Mouse (Mus musculus) MEL (cell line): ENCODE data around the gene Nmrk1. TPM values are rescaled to one million over a fixed set of nuclear protein-coding genes. Genes with fewer than 3 reads are reported as not detected.

Experiments used
- DNase-seq: peaks from one replicate; pipeline ENCODE4 v3.0.0; 2011; ENCODE audit warnings: low read depth, low spot score
- H3K27ac ChIP-seq: 2 replicates; pipeline ENCODE4 v1.5.1; 2012; ENCODE audit warnings: low read depth, mild to moderate bottlenecking, control low read depth, low read length, moderate library complexity; ENCODE audit not compliant: control insufficient read depth
- H3K27me3 ChIP-seq, 2 experiments: fragments of 150-350 bp in 1 of 2; sonication (generic) in 1 of 2; 2 replicates each; pipeline ENCODE4 v1.6.1; 2012; ENCODE audit warnings: low read length in 2 of 2, mild to moderate bottlenecking in 2 of 2, improper control_type of control experiment in 1 of 2, moderate library complexity in 1 of 2; ENCODE audit not compliant: insufficient read depth in 2 of 2, control insufficient read depth in 1 of 2
- H3K36me3 ChIP-seq, 2 experiments: 2 replicates each; pipeline ENCODE4 v1.6.1; 2012 to 2014; ENCODE audit warnings: low read length in 2 of 2, improper control_type of control experiment in 1 of 2, inconsistent platforms in 1 of 2, mild to moderate bottlenecking in 1 of 2; ENCODE audit not compliant: insufficient read depth in 2 of 2, control insufficient read depth in 1 of 2
- H3K4me1 ChIP-seq, 2 experiments: fragments of 150-350 bp in 1 of 2; sonication (generic) in 1 of 2; 2 replicates each; pipeline ENCODE4 v1.6.1; 2012; ENCODE audit warnings: low read length in 2 of 2, improper control_type of control experiment in 1 of 2, mild to moderate bottlenecking in 1 of 2; ENCODE audit not compliant: insufficient read depth in 2 of 2, control insufficient read depth in 1 of 2
- H3K4me3 ChIP-seq, 2 experiments: fragments of 150-350 bp in 1 of 2; sonication (generic) in 1 of 2; 2 replicates each; pipeline ENCODE4 v1.5.1; 2012; ENCODE audit warnings: low read depth in 2 of 2, low read length in 2 of 2, mild to moderate bottlenecking in 2 of 2, moderate library complexity in 2 of 2, control low read depth in 1 of 2, improper control_type of control experiment in 1 of 2; ENCODE audit not compliant: control insufficient read depth in 1 of 2, insufficient read depth in 1 of 2
- H3K79me2 ChIP-seq: 2 replicates; pipeline ENCODE4 v1.6.1; 2012; ENCODE audit warnings: mild to moderate bottlenecking, low read length, moderate library complexity; ENCODE audit not compliant: control insufficient read depth, poor library complexity, insufficient read depth
- H3K9ac ChIP-seq: 2 replicates; pipeline ENCODE4 v1.6.1; 2012; ENCODE audit warnings: low read depth, mild to moderate bottlenecking, control low read depth, low read length, moderate library complexity; ENCODE audit not compliant: control insufficient read depth, poor library complexity, severe bottlenecking
- H3K9me3 ChIP-seq: fragments of 150-350 bp; sonication (generic); replicated peaks from 2 replicates; pipeline ENCODE4 v1.6.1; 2012; ENCODE audit warnings: mild to moderate bottlenecking, low read length, improper control_type of control experiment, moderate library complexity; ENCODE audit not compliant: insufficient read depth
- BHLHE40 ChIP-seq: IDR thresholded peaks from 2 replicates; pipeline ENCODE4 v1.6.1; 2012; ENCODE audit warnings: low read depth, mild to moderate bottlenecking, inconsistent platforms, low read length, improper control_type of control experiment, borderline replicate concordance
- CHD2 ChIP-seq: IDR thresholded peaks from 2 replicates; pipeline ENCODE4 v1.6.1; 2011; ENCODE audit warnings: low read length, improper control_type of control experiment
- CTCF ChIP-seq, 3 experiments: IDR thresholded peaks in 2 of 3; conservative IDR thresholded peaks in 1 of 3; 2 replicates each; pipeline ENCODE4 v1.5.1; 2011 to 2012; ENCODE audit warnings: low read length in 3 of 3, low read depth in 2 of 3, mild to moderate bottlenecking in 2 of 3, improper control_type of control experiment in 1 of 3, inconsistent platforms in 1 of 3, mixed read lengths in 1 of 3, moderate library complexity in 1 of 3; ENCODE audit not compliant: control insufficient read depth in 1 of 3, insufficient read depth in 1 of 3, poor library complexity in 1 of 3, severe bottlenecking in 1 of 3
- E2F4 ChIP-seq: IDR thresholded peaks from 2 replicates; pipeline ENCODE4 v1.6.1; 2011; ENCODE audit warnings: low read depth, low read length, improper control_type of control experiment, borderline replicate concordance
- EP300 ChIP-seq, 2 experiments: IDR thresholded peaks; 2 replicates each; pipeline ENCODE4 v1.6.1; 2011; ENCODE audit warnings: improper control_type of control experiment in 2 of 2, low read length in 2 of 2, low read depth in 1 of 2, mild to moderate bottlenecking in 1 of 2
- ETS1 ChIP-seq: IDR thresholded peaks from 2 replicates; pipeline ENCODE4 v1.6.1; 2012; ENCODE audit warnings: low read depth, mild to moderate bottlenecking, inconsistent platforms, low read length, improper control_type of control experiment, moderate library complexity
- GABPA ChIP-seq: IDR thresholded peaks from 2 replicates; pipeline ENCODE4 v1.6.1; 2012; ENCODE audit warnings: low read depth, mild to moderate bottlenecking, inconsistent platforms, low read length, improper control_type of control experiment, moderate library complexity
- GATA1 ChIP-seq: IDR thresholded peaks from 2 replicates; pipeline ENCODE4 v1.6.1; 2011; ENCODE audit warnings: low read depth, low read length, improper control_type of control experiment
- JUND ChIP-seq: IDR thresholded peaks from 2 replicates; pipeline ENCODE4 v1.6.1; 2011; ENCODE audit warnings: low read depth, mild to moderate bottlenecking, improper control_type of control experiment, low read length
- KAT2A ChIP-seq: conservative IDR thresholded peaks from 2 replicates; pipeline ENCODE4 v1.6.1; 2012; ENCODE audit warnings: low read depth, low read length, improper control_type of control experiment, inconsistent platforms
- MAZ ChIP-seq: IDR thresholded peaks from 2 replicates; pipeline ENCODE4 v1.6.1; 2012; ENCODE audit warnings: low read depth, mild to moderate bottlenecking, inconsistent platforms, low read length, improper control_type of control experiment
- MEF2A ChIP-seq: IDR thresholded peaks from 2 replicates; pipeline ENCODE4 v1.6.1; 2014; ENCODE audit warnings: low read depth, mild to moderate bottlenecking, inconsistent platforms, low read length, improper control_type of control experiment; ENCODE audit not compliant: poor library complexity, insufficient replicate concordance, severe bottlenecking; ENCODE audit errors: extremely low read depth
- MYB ChIP-seq: IDR thresholded peaks from 2 replicates; pipeline ENCODE4 v1.6.1; 2011; ENCODE audit warnings: mild to moderate bottlenecking, low read depth, low read length, improper control_type of control experiment
- MYC ChIP-seq: IDR thresholded peaks from 2 replicates; pipeline ENCODE4 v1.6.1; 2011; ENCODE audit warnings: low read depth, mild to moderate bottlenecking, low read length, improper control_type of control experiment, moderate library complexity
- NELFE ChIP-seq: IDR thresholded peaks from 2 replicates; pipeline ENCODE4 v1.6.1; 2011; ENCODE audit warnings: low read depth, low read length, improper control_type of control experiment
- NRF1 ChIP-seq: IDR thresholded peaks from 2 replicates; pipeline ENCODE4 v1.6.1; 2014; ENCODE audit warnings: low read depth, mild to moderate bottlenecking, inconsistent platforms, low read length, improper control_type of control experiment, moderate library complexity; ENCODE audit not compliant: poor library complexity, insufficient read depth, severe bottlenecking
- POLR2A ChIP-seq, 2 experiments: IDR thresholded peaks; 2 replicates each; pipeline ENCODE4 v1.6.1; 2011 to 2012; ENCODE audit warnings: low read length in 2 of 2, mild to moderate bottlenecking in 2 of 2, control low read depth in 1 of 2, improper control_type of control experiment in 1 of 2, low read depth in 1 of 2, moderate library complexity in 1 of 2; ENCODE audit not compliant: control insufficient read depth in 1 of 2, insufficient read depth in 1 of 2, poor library complexity in 1 of 2
- POLR2AphosphoS2 ChIP-seq: IDR thresholded peaks from 2 replicates; pipeline ENCODE4 v1.6.1; 2011; ENCODE audit warnings: low read length, improper control_type of control experiment
- POLR2AphosphoS5 ChIP-seq: IDR thresholded peaks from 2 replicates; pipeline ENCODE4 v1.6.1; 2012; ENCODE audit warnings: low read depth, borderline replicate concordance, mild to moderate bottlenecking, inconsistent platforms, low read length, moderate library complexity, mixed read lengths
- RCOR1 ChIP-seq: IDR thresholded peaks from 2 replicates; pipeline ENCODE4 v1.6.1; 2012; ENCODE audit warnings: low read depth, mild to moderate bottlenecking, inconsistent platforms, low read length, improper control_type of control experiment
- SIN3A ChIP-seq: IDR thresholded peaks from 2 replicates; pipeline ENCODE4 v1.6.1; 2012; ENCODE audit warnings: low read length, improper control_type of control experiment, inconsistent platforms
- SMC3 ChIP-seq: IDR thresholded peaks from 2 replicates; pipeline ENCODE4 v1.6.1; 2011; ENCODE audit warnings: low read depth, low read length, improper control_type of control experiment
- TCF12 ChIP-seq: IDR thresholded peaks from 2 replicates; pipeline ENCODE4 v1.6.1; 2014; ENCODE audit warnings: low read depth, mild to moderate bottlenecking, inconsistent platforms, low read length, improper control_type of control experiment, moderate library complexity
- UBTF ChIP-seq: IDR thresholded peaks from 2 replicates; pipeline ENCODE4 v1.6.1; 2012; ENCODE audit warnings: low read depth, mild to moderate bottlenecking, inconsistent platforms, low read length, improper control_type of control experiment, moderate library complexity, borderline replicate concordance; ENCODE audit not compliant: insufficient read depth
- USF2 ChIP-seq, 2 experiments: IDR thresholded peaks; 2 replicates each; pipeline ENCODE4 v1.6.1; 2011 to 2012; ENCODE audit warnings: improper control_type of control experiment in 2 of 2, low read length in 2 of 2, borderline replicate concordance in 1 of 2, inconsistent platforms in 1 of 2, low read depth in 1 of 2, mild to moderate bottlenecking in 1 of 2; ENCODE audit not compliant: insufficient read depth in 1 of 2
- ZC3H11A ChIP-seq: IDR thresholded peaks from 2 replicates; pipeline ENCODE4 v1.6.1; 2012; ENCODE audit warnings: low read depth, mild to moderate bottlenecking, inconsistent platforms, low read length, improper control_type of control experiment
- ZKSCAN1 ChIP-seq: IDR thresholded peaks from 2 replicates; pipeline ENCODE4 v1.6.1; 2012; ENCODE audit warnings: low read depth, mild to moderate bottlenecking, inconsistent platforms, low read length, improper control_type of control experiment, moderate library complexity
- ZMIZ1 ChIP-seq: IDR thresholded peaks from 2 replicates; pipeline ENCODE4 v1.6.1; 2012; ENCODE audit warnings: low read depth, mild to moderate bottlenecking, inconsistent platforms, low read length, improper control_type of control experiment, moderate library complexity
- polyA plus RNA-seq, 2 experiments: library from polyadenylated mRNA; stranded (reverse) in 1 of 2; unstranded in 1 of 2; fragments of >175 nt in 1 of 2; fragments of >200 nt in 1 of 2; gene quantifications; 2 replicates each; pipeline versions ENCODE4 v1.2.1 to v1.2.4; 2012; ENCODE audit warnings: low replicate concordance in 2 of 2, low read depth in 1 of 2; ENCODE audit not compliant: insufficient read length in 2 of 2, insufficient read depth in 1 of 2, missing spikeins in 1 of 2
- total RNA-seq: library from RNA; depleted of rRNA; stranded (reverse); fragments of 300-350 nt; gene quantifications from 2 replicates; pipeline ENCODE4 v1.2.3, GENCODE M21; 2012

Nmrk1 gene
- total and polyA plus RNA-seq, 3 experiments: 18.5 to 22.5 TPM; not detected in 1

DNA sequence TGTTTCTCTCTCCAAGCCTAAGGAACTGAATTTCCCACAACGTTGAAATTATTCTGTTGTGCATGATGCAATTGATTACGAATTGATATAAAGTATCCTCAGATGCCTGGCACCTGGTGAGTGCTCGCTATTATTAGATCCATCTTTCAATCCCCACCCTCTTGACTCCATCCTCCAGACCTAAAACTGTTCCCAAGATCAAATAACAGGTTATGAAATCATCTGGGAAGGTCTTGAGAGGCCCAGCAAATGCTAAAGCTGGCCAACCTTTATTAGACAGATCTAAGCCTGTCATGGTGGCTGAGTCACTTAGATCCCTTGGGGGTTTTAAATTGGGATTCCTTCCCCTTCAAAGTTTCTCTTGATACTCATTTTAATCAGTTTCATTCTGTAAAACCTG is 28.7 kb downstream of the Nmrk1 start:
- no peak for DNase-seq
- Histone ChIP-seq H3K9ac (no peak overlapping the region), H3K79me2 (peaks cover 2% of the 10 kb centered on the region; the same call in 1 of the 2 replicates), H3K9me3 (no peaks in the 10 kb centered on the region), H3K4me3 (no peak overlapping the region), H3K36me3 (peaks cover 0 to 13% of the 10 kb centered on the region in 2 experiments; a peak in 2 of 4 replicates), H3K27ac (no peak overlapping the region), H3K4me1 (peaks cover 0 to 8% of the 10 kb centered on the region in 2 experiments; a peak in 2 of 4 replicates), H3K27me3 (no peaks in the 10 kb centered on the region)
- no peak for TF ChIP-seq BHLHE40
- TF ChIP-seq JUND: no peak
- no peak for TF ChIP-seq SMC3
- no peak for TF ChIP-seq CTCF (IDR thresholded peaks at IDR 0.05 in 2 of 3, conservative IDR thresholded peaks at IDR 0.05 in 1 of 3; ENCODE audit: control insufficient read depth in 1 of 3, insufficient read depth in 1 of 3, low read depth in 2 of 3, low read length in 3 of 3, poor library complexity in 1 of 3, severe bottlenecking in 1 of 3)
- TF ChIP-seq MEF2A: no peak
- no peak for TF ChIP-seq MAZ
- no peak for TF ChIP-seq ZKSCAN1
- no peak for TF ChIP-seq POLR2AphosphoS2
- TF ChIP-seq UBTF: no peak
- TF ChIP-seq MYC: no peak
- no peak for TF ChIP-seq E2F4
- TF ChIP-seq KAT2A: no peak
- TF ChIP-seq ETS1: no peak
- no peak for TF ChIP-seq POLR2AphosphoS5
- TF ChIP-seq ZMIZ1: no peak
- no peak for TF ChIP-seq TCF12
- TF ChIP-seq EP300 (IDR thresholded peaks at IDR 0.05; ENCODE audit: low read depth in 1 of 2, low read length in 2 of 2): no peak
- no peak for TF ChIP-seq GATA1
- no peak for TF ChIP-seq MYB
- TF ChIP-seq RCOR1: no peak

GRCm38 (mm10) chr19:18661683-18662082 is 29.9 kb downstream of the Nmrk1 start:
- H3K4me3 ChIP-seq: no peak overlapping the region
- no peak overlapping the region for H3K27ac ChIP-seq
- no peaks in the 10 kb centered on the region for H3K9me3 ChIP-seq
- TF ChIP-seq TCF12 (no peak), NRF1 (no peak), KAT2A (no peak), BHLHE40 (no peak), POLR2A (IDR thresholded peaks at IDR 0.05; ENCODE audit: control insufficient read depth in 1 of 2, insufficient read depth in 1 of 2, low read depth in 1 of 2, low read length in 2 of 2, poor library complexity in 1 of 2) (no peak), GABPA (no peak), USF2 (IDR thresholded peaks at IDR 0.05; ENCODE audit: borderline replicate concordance in 1 of 2, insufficient read depth in 1 of 2, low read depth in 1 of 2, low read length in 2 of 2) (no peak), MYC (no peak), MAZ (no peak), JUND (no peak), GATA1 (no peak), ZC3H11A (no peak), CHD2 (no peak), SIN3A (no peak), NELFE (no peak)
- H3K79me2 ChIP-seq: peaks cover 2% of the 10 kb centered on the region; the same call in 1 of the 2 replicates
- H3K9ac ChIP-seq: no peak overlapping the region
- peaks cover 0 to 8% of the 10 kb centered on the region in 2 experiments; a peak in 2 of 4 replicates for H3K4me1 ChIP-seq
- H3K36me3 ChIP-seq: peaks cover 0 to 13% of the 10 kb centered on the region in 2 experiments; a peak in 2 of 4 replicates
- DNase-seq: peak; percentile 45
- H3K27me3 ChIP-seq: no peaks in the 10 kb centered on the region
